Mouse (Mus musculus): ENCODE data around the gene Akap14.
"Not testable (repeated sequence)": the region's sequence is repeated elsewhere in the genome, so short reads cannot be mapped to it uniquely, and the experiment has no call there.

Akap14 gene

GRCm38 (mm10) chrX:37168742-37169141, at the start of gene Akap14:
Gene Akap14, minus strand, starts transcription at chrX:37168842.
- DNase-seq = no peak

- DNase-seq = no peak
Observed at GRCm38 (mm10) chrX:37210941-37211340, 42.3 kb upstream of the Akap14 start, which contains the start of gene Gm9. Gene Gm9, minus strand, starts transcription at chrX:37211041.

- no peak for DNase-seq
Observed at GRCm38 (mm10) chrX:37198676-37199075, 30.0 kb upstream of the Akap14 start.

GRCm38 (mm10) chrX:37191744-37192379, 23.2 kb upstream of the Akap14 start:
- DNase-seq = peak; percentile 7

GRCm38 (mm10) chrX:37191105-37191743, 22.6 kb upstream of the Akap14 start, which contains the start of the genes Ndufa1 and Rnf113a1:
Gene Ndufa1, minus strand, starts transcription at chrX:37191163.
Gene Rnf113a1, plus strand, starts transcription at chrX:37191245.
- peak; percentile 84 for DNase-seq

- DNase-seq = no peak
Observed at GRCm38 (mm10) chrX:37190755-37191104, 22.1 kb upstream of the Akap14 start.

GRCm38 (mm10) chrX:37184401-37184800, 15.8 kb upstream of the Akap14 start:
- DNase-seq = peak; percentile 9

GRCm38 (mm10) chrX:37167085-37167484, 1.6 kb downstream of the Akap14 start:
- DNase-seq = no peak

GRCm38 (mm10) chrX:37163115-37163514, 5.5 kb downstream of the Akap14 start:
- DNase-seq = no peak

GRCm38 (mm10) chrX:37161169-37161568, 7.5 kb downstream of the Akap14 start:
- no peak for DNase-seq

- DNase-seq = no peak
Observed at GRCm38 (mm10) chrX:37157839-37158238, 10.8 kb downstream of the Akap14 start.

GRCm38 (mm10) chrX:37144954-37145353, 23.7 kb downstream of the Akap14 start:
- no peak for DNase-seq

- not testable (repeated sequence) for DNase-seq
Observed at GRCm38 (mm10) chrX:37144498-37144897, 24.1 kb downstream of the Akap14 start.

- DNase-seq = no peak
Observed at GRCm38 (mm10) chrX:37141732-37142131, 26.9 kb downstream of the Akap14 start.

GRCm38 (mm10) chrX:37126671-37127358, 41.8 kb downstream of the Akap14 start, which contains the start of gene Nkap:
Gene Nkap, plus strand, starts transcription at chrX:37126795.
- DNase-seq = peak; percentile 67

GRCm38 (mm10) chrX:37125511-37125910, 43.1 kb downstream of the Akap14 start:
- DNase-seq = no peak

GRCm38 (mm10) chrX:37120212-37120611, 48.4 kb downstream of the Akap14 start:
- no peak for DNase-seq

GRCm38 (mm10) chrX:37119585-37119984, 49.1 kb downstream of the Akap14 start:
- no peak for DNase-seq

GRCm38 (mm10) chrX:37117085-37117484, 51.6 kb downstream of the Akap14 start:
- DNase-seq = no peak

- DNase-seq = no peak
Observed at GRCm38 (mm10) chrX:37110881-37111193, 57.8 kb downstream of the Akap14 start.

GRCm38 (mm10) chrX:37110193-37110880, 58.3 kb downstream of the Akap14 start, which contains the start of gene Upf3b:
Gene Upf3b, minus strand, starts transcription at chrX:37110322.
- peak; percentile 96 for DNase-seq

GRCm38 (mm10) chrX:37109526-37110192, 59.0 kb downstream of the Akap14 start:
- DNase-seq = no peak

GRCm38 (mm10) chrX:37103826-37104225, 64.8 kb downstream of the Akap14 start:
- DNase-seq = no peak
